Mouse (Mus musculus) spleen, adult 2 months (tissue): ENCODE results near the gene Cntnap2.

Source experiments
- CTCF ChIP-seq: fragments of 200-500 bp; IDR thresholded peaks from 2 replicates; pipeline ENCODE4 v1.5.1; 2011; ENCODE audit warnings: mild to moderate bottlenecking, inconsistent platforms; ENCODE audit not compliant: insufficient read depth, insufficient read length, insufficient replicate concordance; ENCODE audit errors: extremely low read depth
- POLR2A ChIP-seq: fragments of 200-500 bp; IDR thresholded peaks from 2 replicates; pipeline ENCODE4 v1.6.1; 2011; ENCODE audit warnings: low read depth, low read length, inconsistent platforms

GRCm38 (mm10) chr6:47328281-47328680 lies 2269.1 kb downstream of the Cntnap2 start:
- TF ChIP-seq CTCF (no peak), POLR2A (no peak)
